Mouse (Mus musculus) layer of hippocampus, adult 2 months (tissue): ENCODE measurements around the gene Csf2rb. TPM values are rescaled to one million over a fixed set of nuclear protein-coding genes. Genes with fewer than 3 reads are reported as not detected.

Experiments used
- DNase-seq, 2 experiments: peaks; one replicate each; pipeline ENCODE4 v3.0.0; 2022; ENCODE audit warnings: low spot score in 2 of 2
- H3K27ac ChIP-seq: fragments of 200-600 bp; 2 replicates; pipeline ENCODE4 v1.8.1; 2022
- H3K4me3 ChIP-seq: fragments of 200-600 bp; 2 replicates; pipeline ENCODE4 v1.8.1; 2022; ENCODE audit warnings: mild to moderate bottlenecking
- CTCF ChIP-seq: fragments of 200-600 bp; conservative IDR thresholded peaks from 2 replicates; pipeline ENCODE4 v1.8.1; 2022; ENCODE audit warnings: antibody characterized with exemption, mild to moderate bottlenecking, moderate library complexity
- total RNA-seq, 2 experiments: library from RNA; stranded (reverse); gene quantifications; 2 replicates each; pipeline ENCODE4 v1.2.3; 2021

Csf2rb gene
- total RNA-seq, 2 experiments from 2014 or later, result 1.3 to 1.7 TPM

- Histone ChIP-seq H3K27ac (no peak overlapping the region), H3K4me3 (no peak overlapping the region)
- TF ChIP-seq CTCF, result no peak
- no peak for DNase-seq
These were observed 18.1 kb downstream of the Csf2rb start for GRCm38 (mm10) chr15:78343683-78344082.

DNA sequence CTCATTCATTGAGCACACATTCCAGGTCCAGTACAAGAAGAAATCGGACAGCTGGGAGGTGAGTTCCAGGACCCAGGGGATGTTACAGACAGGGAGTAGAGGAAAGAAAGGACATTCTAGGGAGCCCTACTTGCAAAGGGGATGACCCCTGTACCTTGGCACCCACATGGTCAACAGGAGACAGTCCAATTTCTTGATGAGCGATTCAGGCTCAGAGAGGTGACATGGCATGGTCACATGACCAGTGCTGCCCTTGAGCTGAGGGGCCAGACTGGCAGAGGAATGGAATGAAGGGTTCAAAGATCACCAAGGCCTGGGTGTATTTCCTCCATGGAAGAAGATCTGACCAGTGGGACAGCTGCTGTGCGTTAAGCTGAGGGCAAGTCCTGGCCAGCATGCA lies 19.0 kb downstream of the Csf2rb start:
- Histone ChIP-seq H3K4me3 (no peak overlapping the region), H3K27ac (no peak overlapping the region)
- TF ChIP-seq CTCF, result no peak
- DNase-seq, result no peak

DNA sequence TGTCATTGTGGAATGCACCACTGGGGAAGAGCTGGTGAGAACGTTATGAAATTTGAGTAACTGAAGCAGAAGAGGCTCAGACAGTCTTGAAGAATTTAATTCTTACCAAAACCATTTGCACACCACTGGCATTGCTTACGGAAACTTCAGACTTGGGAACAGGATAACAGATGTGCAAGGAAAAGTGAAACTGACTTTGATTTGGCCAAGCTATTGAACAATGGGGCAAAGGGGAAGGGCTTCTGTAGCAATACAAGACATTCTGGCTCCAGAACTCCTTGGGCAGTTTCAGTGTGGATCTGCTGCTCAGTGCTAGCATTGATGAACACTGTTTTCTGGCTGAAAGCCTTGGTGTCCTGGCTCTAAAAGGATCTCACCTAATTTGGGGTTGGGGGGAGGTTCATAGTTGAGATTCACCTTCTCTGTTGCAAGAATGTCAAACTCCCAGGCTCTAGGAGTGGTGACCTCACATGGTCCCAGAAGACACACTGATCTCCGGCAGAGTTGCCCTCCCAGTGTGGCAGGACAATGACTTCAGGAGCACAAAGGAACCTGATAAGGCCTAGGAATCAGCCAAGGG lies 26.1 kb downstream of the Csf2rb start:
- H3K27ac ChIP-seq, result no peak overlapping the region
- TF ChIP-seq CTCF, result no peak

GRCm38 (mm10) chr15:78354958-78355357 lies 29.4 kb downstream of the Csf2rb start:
- peak; percentile 36 to 72 for DNase-seq
- Histone ChIP-seq H3K27ac (no peak overlapping the region), H3K4me3 (no peak overlapping the region)
- TF ChIP-seq CTCF, result peak; percentile 86

More for the DNA sequence above, 26.1 kb downstream of the Csf2rb start:
- no peak for DNase-seq
- H3K4me3 ChIP-seq, result no peak overlapping the region

GRCm38 (mm10) chr15:78355548-78355947 lies 30.0 kb downstream of the Csf2rb start:
- no peak for DNase-seq
- Histone ChIP-seq H3K4me3 (no peak overlapping the region), H3K27ac (no peak overlapping the region)
- no peak for TF ChIP-seq CTCF

DNA sequence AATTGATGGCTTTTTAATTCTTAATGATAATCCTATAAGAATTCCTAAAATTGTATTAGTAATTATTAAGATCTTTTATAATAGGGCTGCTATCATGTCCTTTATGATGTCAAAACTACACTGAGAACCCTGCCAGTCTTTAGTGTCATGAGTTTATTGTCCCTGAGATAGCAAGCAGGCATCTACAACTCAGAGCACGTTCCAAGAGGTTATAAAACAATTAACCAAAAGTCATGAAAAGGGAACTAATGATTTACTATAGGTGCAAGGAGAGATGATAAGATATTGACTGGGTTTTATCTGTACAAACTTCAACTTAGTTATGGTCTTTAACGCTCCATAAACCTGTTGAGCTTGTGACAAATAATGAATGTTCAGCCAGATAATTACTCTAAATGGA lies 40.4 kb downstream of the Csf2rb start:
- no peak for TF ChIP-seq CTCF
- Histone ChIP-seq H3K27ac (no peak overlapping the region), H3K4me3 (no peak overlapping the region)
- DNase-seq, result no peak

DNA sequence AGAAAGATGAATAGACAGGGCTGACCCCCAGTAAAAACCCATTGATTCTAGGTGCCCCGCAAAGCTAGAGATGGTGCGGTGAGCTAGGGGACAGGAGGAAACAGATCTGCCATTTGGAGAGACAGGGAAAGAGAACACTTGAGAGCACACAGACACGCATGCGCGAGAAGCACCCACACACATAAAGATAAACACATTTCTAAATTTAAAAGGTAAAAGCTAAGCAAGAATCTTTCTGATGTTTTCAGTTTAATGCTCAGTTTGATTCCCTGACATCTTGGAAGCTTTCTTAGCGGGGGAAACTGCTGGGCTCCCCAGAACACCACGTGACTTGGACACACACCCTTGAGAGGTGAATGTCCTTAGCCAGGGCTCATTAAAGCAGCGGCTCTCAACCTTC lies 41.3 kb downstream of the Csf2rb start:
- no peak overlapping the region for H3K4me3 ChIP-seq
- no peak for TF ChIP-seq CTCF
- no peak overlapping the region for H3K27ac ChIP-seq
- DNase-seq, result no peak

- no peak for DNase-seq
- no peak overlapping the region for H3K4me3 ChIP-seq
- no peak for TF ChIP-seq CTCF
- H3K27ac ChIP-seq, result no peak overlapping the region
These were observed 42.3 kb downstream of the Csf2rb start for GRCm38 (mm10) chr15:78367811-78368210.

GRCm38 (mm10) chr15:78368926-78369346 lies 43.4 kb downstream of the Csf2rb start:
- peak; percentile 26 to 54 for DNase-seq
- H3K27ac ChIP-seq, result peak overlapping the region; percentile 54
- no peak overlapping the region for H3K4me3 ChIP-seq
- TF ChIP-seq CTCF, result peak; percentile 97

DNA sequence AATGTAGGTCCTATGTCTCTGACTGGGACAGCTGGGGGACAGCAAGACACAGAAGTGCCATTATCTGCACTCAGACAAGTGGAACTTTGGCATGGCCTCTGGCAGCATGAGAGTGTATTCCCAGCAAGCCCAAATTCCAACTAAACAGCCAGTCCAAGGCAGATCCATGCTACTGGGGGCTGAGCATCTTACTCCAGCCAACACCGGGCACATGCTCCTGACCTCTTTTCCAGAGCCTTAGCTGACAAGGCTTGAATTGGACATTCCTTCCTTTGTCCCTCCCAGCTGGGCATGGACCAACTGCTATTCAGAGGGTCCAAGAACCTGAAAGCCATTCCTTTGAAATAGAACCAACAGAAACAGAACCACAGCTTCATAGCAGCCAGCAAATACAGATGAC lies 44.1 kb downstream of the Csf2rb start:
- Histone ChIP-seq H3K27ac (peak overlapping the region; percentile 54), H3K4me3 (no peak overlapping the region)
- DNase-seq, result peak; percentile 20 to 54
- no peak for TF ChIP-seq CTCF

GRCm38 (mm10) chr15:78372796-78373195 lies 47.2 kb downstream of the Csf2rb start:
- no peak for DNase-seq
- Histone ChIP-seq H3K4me3 (no peak overlapping the region), H3K27ac (no peak overlapping the region)
- TF ChIP-seq CTCF, result no peak

- TF ChIP-seq CTCF, result no peak
- no peak for DNase-seq
- Histone ChIP-seq H3K27ac (no peak overlapping the region), H3K4me3 (no peak overlapping the region)
These were observed 48.7 kb downstream of the Csf2rb start for GRCm38 (mm10) chr15:78374204-78374603.

DNA sequence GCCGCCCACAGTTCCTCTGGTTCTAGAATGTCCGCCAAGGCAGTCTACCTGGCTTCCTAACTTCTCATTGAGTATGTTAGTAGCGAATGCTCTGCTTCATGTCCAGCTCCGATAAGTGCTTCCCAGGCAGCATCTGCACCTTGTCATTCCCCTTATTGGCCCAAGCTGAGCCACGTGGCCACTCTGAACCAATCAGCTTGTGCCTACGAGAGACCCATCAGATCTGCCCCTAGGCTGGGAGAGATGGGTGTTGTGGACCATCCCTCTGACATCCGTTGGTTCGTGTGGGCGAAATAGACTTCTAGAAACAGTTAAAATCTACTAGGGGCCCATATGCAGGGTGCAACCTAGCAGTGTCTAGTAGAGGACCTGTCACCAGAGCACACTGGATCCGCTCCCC lies 52.3 kb downstream of the Csf2rb start:
- TF ChIP-seq CTCF, result no peak
- no peak overlapping the region for H3K4me3 ChIP-seq
- no peak overlapping the region for H3K27ac ChIP-seq
- DNase-seq, result no peak

DNA sequence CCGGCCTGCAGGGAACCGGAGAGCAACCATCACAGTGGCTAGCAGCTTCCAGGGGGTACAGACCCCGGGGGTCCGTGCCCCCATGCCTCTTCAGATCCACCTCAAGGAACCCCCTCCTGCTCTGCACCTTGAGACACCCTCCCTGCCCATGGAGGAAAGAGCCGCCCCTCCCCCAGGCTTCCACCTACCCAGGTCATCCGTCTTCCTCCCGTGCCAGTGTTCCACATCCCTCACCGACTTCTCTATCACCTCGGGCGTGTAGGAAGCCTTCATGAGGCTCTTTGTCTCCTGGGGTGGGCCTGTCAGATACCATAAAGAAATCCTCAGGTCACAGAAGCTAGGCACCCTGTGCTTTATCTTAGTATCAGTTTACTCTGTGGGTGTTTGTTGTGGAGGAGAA lies 53.0 kb downstream of the Csf2rb start:
- DNase-seq, result no peak
- H3K27ac ChIP-seq, result no peak overlapping the region
- TF ChIP-seq CTCF, result no peak
- no peak overlapping the region for H3K4me3 ChIP-seq
